Mouse (Mus musculus): ENCODE measurements around the gene Tecpr2. TPM values are rescaled to one million over a fixed set of nuclear protein-coding genes. Genes with fewer than 3 reads are reported as not detected.

Tecpr2 gene
- 18.0 and 19.4 TPM in 2 replicates for polyA plus RNA-seq (2012; rRNA removed)

GRCm38 (mm10) chr12:110889036-110890020, at the start of gene Tecpr2, which contains the start of gene Cinp:
Gene Tecpr2 (plus strand): TSS chr12:110889264.
Gene Cinp (minus strand): TSS chr12:110889145.

GRCm38 (mm10) chr12:110840348-110841198, 48.5 kb upstream of the Tecpr2 start, which contains the start of gene Mok:
Gene Mok (minus strand): TSS chr12:110840939.

GRCm38 (mm10) chr12:110850010-110850928, 38.8 kb upstream of the Tecpr2 start, which contains the start of gene Zfp839:
Gene Zfp839 (plus strand): TSS chr12:110850253.

GRCm38 (mm10) chr12:110978607-110979406, 89.7 kb downstream of the Tecpr2 start, which contains the start of gene Ankrd9:
Gene Ankrd9 (minus strand): TSS chr12:110979040.

Other genes with a start within 250 kb of the Tecpr2 start
- not detected in 2 replicates for gene 1700001K19Rik, start 206.6 kb upstream of the Tecpr2 start, polyA plus RNA-seq (2012; rRNA removed)
- gene Hsp90aa1, start 186.5 kb upstream of the Tecpr2 start, polyA plus RNA-seq (2012; rRNA removed): 465 and 502 TPM in 2 replicates
- gene Wdr20, start 151.3 kb upstream of the Tecpr2 start, polyA plus RNA-seq (2012; rRNA removed): 27.8 and 28.9 TPM in 2 replicates
- gene Mok, start 48.3 kb upstream of the Tecpr2 start, polyA plus RNA-seq (2012; rRNA removed): 16.1 and 16.2 TPM in 2 replicates
- 3.8 and 4.4 TPM in 2 replicates for gene Zfp839, start 39.0 kb upstream of the Tecpr2 start, polyA plus RNA-seq (2012; rRNA removed)
- gene Cinp, start 119 bp upstream of the Tecpr2 start, polyA plus RNA-seq (2012; rRNA removed): 101 and 102 TPM in 2 replicates
- 7.7 and 8.8 TPM in 2 replicates for gene Ankrd9, start 89.8 kb downstream of the Tecpr2 start, polyA plus RNA-seq (2012; rRNA removed)
- gene Rcor1, start 150.1 kb downstream of the Tecpr2 start, polyA plus RNA-seq (2012; rRNA removed): 14.8 and 14.9 TPM in 2 replicates

All from central nervous system, embryonic 18 days (tissue).